8 mouse cellular contexts compared by ENCODE assay signal in genomic region chr19:40659651-40660478, GRCm38 (mm10). TPM values are rescaled to one million over a fixed set of nuclear protein-coding genes. Genes with fewer than 3 reads are reported as not detected.
DNase-seq lines count a peak whose midpoint lies in the region; ATAC-seq lines count a peak whose summit lies in the region.

No protein-coding gene starts in this region.

- peak overlapping the region; percentile 62 for H3K4me2 ChIP-seq in embryonic facial prominence, embryonic 13.5 days
- H3K4me2 ChIP-seq in limb, embryonic 12.5 days = peak overlapping the region; percentile 64
- H3K4me2 ChIP-seq in midbrain, embryonic 12.5 days (replicated peaks) = peak overlapping the region; percentile 61

- ATAC-seq in embryonic facial prominence, embryonic 13.5 days (ENCODE audit: insufficient number of reproducible peaks, insufficient read depth, low FRiP score, low TSS enrichment, low read depth) = no peak
- ATAC-seq in limb, embryonic 12.5 days (ENCODE audit: insufficient number of reproducible peaks, insufficient read depth, low FRiP score, low TSS enrichment, low read depth) = no peak; the same call in 1 of the 2 replicates
- peak; percentile 89 for ATAC-seq in midbrain, embryonic 12.5 days (ENCODE audit: low FRiP score, low read depth)

- peak overlapping the region; percentile 73 for H3K27ac ChIP-seq in embryonic facial prominence, embryonic 13.5 days
- no peak overlapping the region for H3K27ac ChIP-seq in limb, embryonic 12.5 days
- peak overlapping the region; percentile 78 for H3K27ac ChIP-seq in midbrain, embryonic 12.5 days (replicated peaks)

- peaks cover 37% of the 10 kb centered on the region for H3K4me1 ChIP-seq in embryonic facial prominence, embryonic 13.5 days
- peaks cover 18% of the 10 kb centered on the region for H3K4me1 ChIP-seq in limb, embryonic 12.5 days (replicated peaks)
- peaks cover 10% of the 10 kb centered on the region; the same call in 1 of the 2 replicates for H3K4me1 ChIP-seq in midbrain, embryonic 12.5 days

- WGBS in embryonic facial prominence, embryonic 13.5 days = 1% methylated on average over 16 of the region's 16 CpGs
- 2% methylated on average over 16 of the region's 16 CpGs for WGBS in limb, embryonic 12.5 days
- WGBS in midbrain, embryonic 12.5 days = under 1% methylated on average over 16 of the region's 16 CpGs

- H3K9ac ChIP-seq in embryonic facial prominence, embryonic 13.5 days = peak overlapping the region; percentile 64
- H3K9ac ChIP-seq in limb, embryonic 12.5 days (replicated peaks) = peak overlapping the region; percentile 51
- peak overlapping the region; percentile 49 for H3K9ac ChIP-seq in midbrain, embryonic 12.5 days (replicated peaks)

- DNase-seq in adrenal gland, postnatal 36 days = peak; percentile 22 to 43
- DNase-seq in adrenal gland, postnatal 25 days = no peak
- DNase-seq in A20 (ENCODE audit: low read depth, low spot score) = peak; percentile 65
- DNase-seq in heart, postnatal 36 days = peak; percentile 49 to 55
- no peak for DNase-seq in adipocyte (ENCODE audit: low spot score)

- intact Hi-C loops in heart, postnatal 36 days (cut with DNase I) = loop anchor here (5.0 kb wide), 2 partner anchors 33 to 62 kb away; no protein-coding TSS in a partner anchor

- no peaks in the 10 kb centered on the region for H3K36me3 ChIP-seq in embryonic facial prominence, embryonic 13.5 days
- no peaks in the 10 kb centered on the region for H3K36me3 ChIP-seq in limb, embryonic 12.5 days
- no peaks in the 10 kb centered on the region for H3K36me3 ChIP-seq in midbrain, embryonic 12.5 days

- H3K9me3 ChIP-seq in embryonic facial prominence, embryonic 13.5 days = no peaks in the 10 kb centered on the region
- H3K9me3 ChIP-seq in limb, embryonic 12.5 days = no peaks in the 10 kb centered on the region
- H3K9me3 ChIP-seq in midbrain, embryonic 12.5 days = no peaks in the 10 kb centered on the region

- H3K4me3 ChIP-seq in embryonic facial prominence, embryonic 13.5 days = peak overlapping the region; percentile 36
- H3K4me3 ChIP-seq in limb, embryonic 12.5 days (replicated peaks) = peak overlapping the region; percentile 36
- peak overlapping the region; percentile 37 for H3K4me3 ChIP-seq in midbrain, embryonic 12.5 days

- peaks cover 9% of the 10 kb centered on the region; the same call in 1 of the 2 replicates for H3K27me3 ChIP-seq in embryonic facial prominence, embryonic 13.5 days
- H3K27me3 ChIP-seq in limb, embryonic 12.5 days = peaks cover 7% of the 10 kb centered on the region
- no peaks in the 10 kb centered on the region for H3K27me3 ChIP-seq in midbrain, embryonic 12.5 days

RNA-seq across cellular contexts. Expression of gene Entpd1, which starts 47.7 kb away (rescaled TPM):
- 10 to 100 TPM; 20.6 to 40.8 TPM for total RNA-seq in adrenal gland, postnatal 36 days (2021)
- total RNA-seq in adrenal gland, postnatal 25 days (2021) = 19.6 and 20.3 TPM in 2 replicates
- 7.5 and 12.5 TPM in 2 replicates for polyA plus RNA-seq in embryonic facial prominence, embryonic 13.5 days (2015; fragmentation: Nextera tagmentation; extraction: Ambion mirVana)
- 10 to 100 TPM; 25.0 to 33.2 TPM for total RNA-seq in heart, postnatal 36 days (2021)
- 5.4 and 6.5 TPM in 2 replicates for polyA plus RNA-seq in limb, embryonic 12.5 days (2016; fragmentation: Nextera tagmentation; extraction: Ambion mirVana)
- 9.8 and 10.3 TPM in 2 replicates for polyA plus RNA-seq in midbrain, embryonic 12.5 days (2016; fragmentation: Nextera tagmentation; extraction: Ambion mirVana)

RNA-seq across cellular contexts. Expression of gene Tctn3, which starts 47.8 kb away (rescaled TPM):
- 1 to 10 TPM; 5.1 to 5.5 TPM for total RNA-seq in adrenal gland, postnatal 36 days (2021)
- 6.7 and 8.4 TPM in 2 replicates for total RNA-seq in adrenal gland, postnatal 25 days (2021)
- 14.8 and 17.0 TPM in 2 replicates for polyA plus RNA-seq in embryonic facial prominence, embryonic 13.5 days (2015; fragmentation: Nextera tagmentation; extraction: Ambion mirVana)
- total RNA-seq in heart, postnatal 36 days (2021) = 1 to 10 TPM; 7.4 to 8.0 TPM
- 12.6 and 13.6 TPM in 2 replicates for polyA plus RNA-seq in limb, embryonic 12.5 days (2016; fragmentation: Nextera tagmentation; extraction: Ambion mirVana)
- polyA plus RNA-seq in midbrain, embryonic 12.5 days (2016; fragmentation: Nextera tagmentation; extraction: Ambion mirVana) = 14.4 and 14.7 TPM in 2 replicates

Comparison
In these comparisons a context has a peak if more than half of its experiments do, and no peak if none do; other contexts are left out.
1. DNase-seq: peak in adrenal gland, postnatal 36 days (2 of 2), A20 (single experiment) and heart, postnatal 36 days (2 of 2); none in adrenal gland, postnatal 25 days (single experiment) and adipocyte (single experiment).
2. Peak in every context shown above with its lines, with median percentiles within 50 percentile points of each other: H3K4me2 ChIP-seq, H3K4me3 ChIP-seq and H3K9ac ChIP-seq.